ENCODE assay signal across 8 mouse cellular contexts in the genomic region with DNA sequence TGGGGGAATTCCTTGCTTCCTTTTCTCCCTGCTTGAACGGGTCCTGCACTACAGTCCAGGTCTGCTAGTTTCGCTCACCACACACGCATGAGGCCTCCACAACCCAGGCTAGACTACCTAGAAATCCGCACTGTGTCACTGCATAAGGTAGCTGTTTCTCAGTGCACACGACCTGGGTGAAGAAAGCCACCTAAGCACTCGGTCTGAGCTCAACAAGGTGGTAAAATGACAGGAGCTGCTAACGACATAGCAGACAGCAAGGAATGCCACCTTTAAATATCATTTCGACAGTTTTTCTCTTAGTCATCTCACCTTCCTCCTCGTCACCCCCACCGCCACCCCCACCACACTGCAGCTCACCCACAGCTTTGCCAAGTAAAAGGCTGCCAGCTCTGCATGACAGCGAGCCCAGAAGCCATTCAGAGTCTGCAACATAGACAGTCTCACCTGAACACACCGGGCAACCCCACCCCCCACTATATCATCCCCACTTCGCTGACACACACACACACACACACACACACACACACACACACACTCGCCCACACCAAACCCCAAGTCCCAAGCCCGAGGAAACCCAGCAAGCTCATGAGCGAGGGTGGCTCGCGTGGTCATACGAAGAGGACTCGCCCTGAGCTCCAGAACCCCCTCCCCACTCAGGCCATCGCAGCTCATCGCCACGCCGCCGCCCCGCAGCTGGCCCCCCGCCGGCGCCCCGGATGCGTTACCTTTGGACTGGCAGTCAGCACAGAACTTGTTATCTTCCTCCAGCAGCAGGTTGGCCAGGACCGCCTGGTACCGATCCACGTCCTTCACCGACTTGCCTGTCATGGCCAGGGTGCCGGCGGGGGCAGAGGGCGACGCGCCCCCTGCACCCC. TPM values are rescaled to one million over a fixed set of nuclear protein-coding genes. Genes with fewer than 3 reads are reported as not detected.
DNase-seq lines count a peak whose midpoint lies in the region; ATAC-seq lines count a peak whose summit lies in the region.

No protein-coding gene starts in this region.

- H3K27ac ChIP-seq in forebrain, embryonic 14.5 days (ENCODE audit: low read depth, low read length), result peak overlapping the region; percentile 52; the same call in 1 of the 2 replicates
- H3K27ac ChIP-seq in intestine, embryonic 14.5 days (ENCODE audit: low read depth), result peak overlapping the region; percentile 57; the same call in 1 of the 2 replicates
- peak overlapping the region; percentile 94 for H3K27ac ChIP-seq in liver, embryonic 13.5 days
- peak overlapping the region; percentile 85 for H3K27ac ChIP-seq in neural tube, embryonic 15.5 days (replicated peaks)

- H3K36me3 ChIP-seq in forebrain, embryonic 14.5 days (ENCODE audit: control insufficient read depth, insufficient read depth, low read length), result no peaks in the 10 kb centered on the region
- no peaks in the 10 kb centered on the region for H3K36me3 ChIP-seq in intestine, embryonic 14.5 days (ENCODE audit: control insufficient read depth, insufficient read depth, low read length)
- no peaks in the 10 kb centered on the region for H3K36me3 ChIP-seq in liver, embryonic 13.5 days
- no peaks in the 10 kb centered on the region for H3K36me3 ChIP-seq in neural tube, embryonic 15.5 days

- DNase-seq in left cerebral cortex, adult 18-20 months (ENCODE audit: low spot score in 2 of 2), result peak; percentile 48 to 59
- DNase-seq in left cerebral cortex, adult 11 months (ENCODE audit: low spot score), result no peak
- peak; percentile 13 for DNase-seq in forebrain, embryonic 14.5 days (ENCODE audit: low spot score)
- peak; percentile 77 for DNase-seq in intestine, embryonic 14.5 days (ENCODE audit: low spot score)
- DNase-seq in liver, embryonic 13.5 days, result peak; percentile 59

- peak overlapping the region; percentile 86 for H3K4me2 ChIP-seq in forebrain, embryonic 14.5 days (ENCODE audit: low read length)
- H3K4me2 ChIP-seq in intestine, embryonic 14.5 days (ENCODE audit: low read length), result peak overlapping the region; percentile 79
- peak overlapping the region; percentile 78 for H3K4me2 ChIP-seq in liver, embryonic 13.5 days
- H3K4me2 ChIP-seq in neural tube, embryonic 15.5 days, result peak overlapping the region; percentile 74

- WGBS in forebrain, embryonic 14.5 days, result 7% methylated on average over 29 of the region's 40 CpGs
- WGBS in intestine, embryonic 14.5 days, result 6% methylated on average over 40 of the region's 40 CpGs
- WGBS in liver, embryonic 13.5 days (ENCODE audit: insufficient replicate concordance), result under 1% methylated on average over 39 of the region's 40 CpGs
- 5% methylated on average over 39 of the region's 40 CpGs for WGBS in neural tube, embryonic 15.5 days

- peak overlapping the region; percentile 87 for H3K9ac ChIP-seq in forebrain, embryonic 14.5 days (ENCODE audit: low read length)
- H3K9ac ChIP-seq in intestine, embryonic 14.5 days (ENCODE audit: low read length), result peak overlapping the region; percentile 80
- H3K9ac ChIP-seq in liver, embryonic 13.5 days, result peak overlapping the region; percentile 99
- H3K9ac ChIP-seq in neural tube, embryonic 15.5 days (replicated peaks), result peak overlapping the region; percentile 96

- H3K4me3 ChIP-seq in forebrain, embryonic 14.5 days (ENCODE audit: low read depth, low read length), result peak overlapping the region; percentile 94
- H3K4me3 ChIP-seq in intestine, embryonic 14.5 days (ENCODE audit: low read depth, low read length), result peak overlapping the region; percentile 98
- H3K4me3 ChIP-seq in liver, embryonic 13.5 days (replicated peaks), result peak overlapping the region; percentile 100
- H3K4me3 ChIP-seq in neural tube, embryonic 15.5 days (replicated peaks), result peak overlapping the region; percentile 99

- no peaks in the 10 kb centered on the region for H3K27me3 ChIP-seq in forebrain, embryonic 14.5 days (replicated peaks; ENCODE audit: control insufficient read depth, insufficient read depth, low read length)
- no peaks in the 10 kb centered on the region for H3K27me3 ChIP-seq in intestine, embryonic 14.5 days (replicated peaks; ENCODE audit: control insufficient read depth, insufficient read depth, low read length)
- no peaks in the 10 kb centered on the region for H3K27me3 ChIP-seq in liver, embryonic 13.5 days
- H3K27me3 ChIP-seq in neural tube, embryonic 15.5 days (replicated peaks), result no peaks in the 10 kb centered on the region

- peak; percentile 45 for ATAC-seq in cerebellum, adult (ENCODE audit: insufficient number of reproducible peaks, low FRiP score, low TSS enrichment)
- ATAC-seq in forebrain, embryonic 14.5 days, result peak; percentile 38
- peak; percentile 22 for ATAC-seq in intestine, embryonic 14.5 days (replicated peaks; ENCODE audit: low FRiP score, low TSS enrichment, low read depth)
- ATAC-seq in liver, embryonic 13.5 days (ENCODE audit: low read depth), result peak; percentile 49
- ATAC-seq in neural tube, embryonic 15.5 days (ENCODE audit: low FRiP score), result peak; percentile 26
- no peak for ATAC-seq in monocyte, adult 5-6 weeks (replicated peaks; ENCODE audit: insufficient number of reproducible peaks, low FRiP score, low TSS enrichment, poor library complexity, severe bottlenecking)

- H3K9me3 ChIP-seq in forebrain, embryonic 14.5 days (replicated peaks; ENCODE audit: control insufficient read depth, low read length), result no peaks in the 10 kb centered on the region
- no peaks in the 10 kb centered on the region for H3K9me3 ChIP-seq in intestine, embryonic 14.5 days (ENCODE audit: control insufficient read depth, low read length)
- no peaks in the 10 kb centered on the region for H3K9me3 ChIP-seq in liver, embryonic 13.5 days (replicated peaks)
- H3K9me3 ChIP-seq in neural tube, embryonic 15.5 days (replicated peaks), result no peaks in the 10 kb centered on the region

- peaks cover 8% of the 10 kb centered on the region for H3K4me1 ChIP-seq in forebrain, embryonic 14.5 days (ENCODE audit: control insufficient read depth, insufficient read depth, low read length)
- peaks cover 7% of the 10 kb centered on the region; the same call in 1 of the 2 replicates for H3K4me1 ChIP-seq in intestine, embryonic 14.5 days (replicated peaks; ENCODE audit: control insufficient read depth, insufficient read depth, low read length)
- H3K4me1 ChIP-seq in liver, embryonic 13.5 days (replicated peaks), result peaks cover 63% of the 10 kb centered on the region
- peaks cover 39% of the 10 kb centered on the region for H3K4me1 ChIP-seq in neural tube, embryonic 15.5 days

RNA-seq across cellular contexts. Expression of a gene that starts 0.8 kb away (rescaled TPM):
- 100 to 1,000 TPM; 194 to 195 TPM for total RNA-seq in left cerebral cortex, adult 18-20 months (2021)
- 35.3 and 40.9 TPM in 2 replicates for polyA plus RNA-seq in forebrain, embryonic 14.5 days (2014; fragmentation: Nextera tagmentation; extraction: Ambion mirVana)
- 14.7 and 17.2 TPM in 2 replicates for polyA plus RNA-seq in intestine, embryonic 14.5 days (2014; fragmentation: Nextera tagmentation; extraction: Ambion mirVana)
- polyA plus RNA-seq in liver, embryonic 13.5 days (2015; fragmentation: Nextera tagmentation; extraction: Ambion mirVana), result 19.8 and 23.7 TPM in 2 replicates
- polyA plus RNA-seq in neural tube, embryonic 15.5 days (2015; fragmentation: Nextera tagmentation; extraction: Ambion mirVana), result 41.4 and 43.4 TPM in 2 replicates
- total RNA-seq in monocyte, adult 5-6 weeks (2017), result 53.3 to 79.2 TPM (median 60.5 TPM) in 3 replicates

RNA-seq across cellular contexts. Expression of a gene that starts 22.9 kb away (rescaled TPM):
- total RNA-seq in left cerebral cortex, adult 18-20 months (2021), result 1 to 10 TPM; 9.2 to 9.3 TPM
- polyA plus RNA-seq in forebrain, embryonic 14.5 days (2014; fragmentation: Nextera tagmentation; extraction: Ambion mirVana), result 2.2 and 3.8 TPM in 2 replicates
- 7.7 and 8.6 TPM in 2 replicates for polyA plus RNA-seq in intestine, embryonic 14.5 days (2014; fragmentation: Nextera tagmentation; extraction: Ambion mirVana)
- 1.8 and 2.3 TPM in 2 replicates for polyA plus RNA-seq in liver, embryonic 13.5 days (2015; fragmentation: Nextera tagmentation; extraction: Ambion mirVana)
- polyA plus RNA-seq in neural tube, embryonic 15.5 days (2015; fragmentation: Nextera tagmentation; extraction: Ambion mirVana), result 21.5 and 36.1 TPM in 2 replicates
- total RNA-seq in monocyte, adult 5-6 weeks (2017), result not detected in 3 replicates
